Comparison of ENCODE assay signal across 8 mouse cellular contexts in the genomic region with DNA sequence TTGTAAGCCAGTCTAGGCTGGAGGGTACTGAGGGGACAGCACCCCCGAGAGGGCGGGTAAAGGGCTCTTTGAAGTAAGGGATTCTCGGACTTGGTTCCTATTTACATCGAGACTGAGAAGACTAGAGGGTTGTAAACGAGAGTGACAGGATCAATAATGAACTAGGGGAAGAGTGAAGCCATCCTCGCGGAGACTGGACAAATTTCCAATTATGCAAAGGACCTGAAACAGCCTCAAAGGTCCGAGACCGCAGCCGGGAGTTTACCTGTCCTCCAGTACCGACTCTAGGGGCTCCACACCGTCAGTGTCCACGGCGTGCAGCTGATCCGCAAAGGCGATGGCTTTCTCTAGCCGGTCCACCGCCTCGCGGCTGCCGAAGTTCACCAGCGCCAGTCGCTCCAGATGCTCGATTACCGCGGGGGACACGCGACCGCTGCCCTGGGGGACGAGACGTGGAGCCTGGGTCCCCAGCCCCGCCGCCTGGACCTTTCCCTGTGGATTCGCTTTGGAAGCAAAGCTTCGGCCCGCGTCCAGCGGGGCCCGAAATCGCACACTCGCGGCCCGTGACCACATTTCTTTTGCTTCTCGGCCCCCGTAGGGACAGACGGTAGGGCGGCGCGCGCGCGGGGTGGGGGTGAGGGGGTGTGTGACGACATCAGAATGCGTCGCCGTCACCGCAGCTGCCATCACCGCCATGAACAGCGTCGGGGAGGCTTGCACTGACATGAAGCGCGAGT. TPM values are rescaled to one million over a fixed set of nuclear protein-coding genes. Genes with fewer than 3 reads are reported as not detected.
DNase-seq lines count a peak whose midpoint lies in the region; ATAC-seq lines count a peak whose summit lies in the region.

A gene (minus strand): TSS at position 602 of the 737 bp plus-strand sequence.
A gene (plus strand): TSS at position 649 of the 737 bp plus-strand sequence.

- peak; percentile 77 for ATAC-seq in frontal cortex, adult (ENCODE audit: low TSS enrichment)
- ATAC-seq in hematopoietic stem cell, adult 5-6 weeks (replicated peaks in 1 of 2; ENCODE audit: insufficient read depth in 1 of 2, low FRiP score in 2 of 2, low TSS enrichment in 1 of 2, low read depth in 1 of 2, poor library complexity in 2 of 2, severe bottlenecking in 2 of 2) = peak; percentile 93 to 94
- ATAC-seq in lung, embryonic 16.5 days (ENCODE audit: low read depth) = peak; percentile 97

- H3K36me3 ChIP-seq in lung, embryonic 16.5 days (ENCODE audit: control insufficient read depth, insufficient read depth, low read length) = peaks cover 29% of the 10 kb centered on the region

- no peaks in the 10 kb centered on the region for H3K9me3 ChIP-seq in lung, embryonic 16.5 days (ENCODE audit: control insufficient read depth, low read length)

- DNase-seq in MN1 (ENCODE audit: low spot score) = peak; percentile 89
- peak; percentile 87 for DNase-seq in cerebellum, adult 9-10 months
- DNase-seq in layer of hippocampus, adult 9-11 months = peak; percentile 82
- DNase-seq in ovary, postnatal 10 days (ENCODE audit: low spot score) = peak; percentile 81
- peak; percentile 90 for DNase-seq in thymus, postnatal 0 days (ENCODE audit: low spot score)

- H3K27me3 ChIP-seq in lung, embryonic 16.5 days (ENCODE audit: control insufficient read depth, insufficient read depth, low read depth, low read length) = no peaks in the 10 kb centered on the region

- H3K4me3 ChIP-seq in lung, embryonic 16.5 days (ENCODE audit: low read length) = peak within 1 kb of the TSS; percentile 78

- H3K4me2 ChIP-seq in lung, embryonic 16.5 days (ENCODE audit: low read depth, low read length) = peak within 1 kb of the TSS; percentile 76

- peak within 1 kb of the TSS; percentile 96 for H3K9ac ChIP-seq in lung, embryonic 16.5 days (ENCODE audit: low read length)

- under 1% methylated on average over 62 of the region's 62 CpGs for WGBS in lung, embryonic 16.5 days

- peaks cover 12% of the 10 kb centered on the region for H3K4me1 ChIP-seq in lung, embryonic 16.5 days (replicated peaks; ENCODE audit: control insufficient read depth, insufficient read depth, low read length)

- peak within 1 kb of the TSS; percentile 76 for H3K27ac ChIP-seq in lung, embryonic 16.5 days (ENCODE audit: low read length)

RNA-seq across cellular contexts. Expression of the first gene that starts in this region (rescaled TPM):
- 14.1 and 14.3 TPM in 2 replicates for total RNA-seq in hematopoietic stem cell, adult 5-6 weeks (2017)
- polyA plus RNA-seq in lung, embryonic 16.5 days (2015; fragmentation: Nextera tagmentation; extraction: Ambion mirVana) = 25.5 and 27.5 TPM in 2 replicates
- polyA plus RNA-seq in thymus, postnatal 0 days (2015; fragmentation: Nextera tagmentation; extraction: Ambion mirVana) = 11.6 and 12.5 TPM in 2 replicates

RNA-seq across cellular contexts. Expression of the second gene that starts in this region (rescaled TPM):
- total RNA-seq in hematopoietic stem cell, adult 5-6 weeks (2017) = 8.6 and 9.6 TPM in 2 replicates
- polyA plus RNA-seq in lung, embryonic 16.5 days (2015; fragmentation: Nextera tagmentation; extraction: Ambion mirVana) = 59.2 and 61.4 TPM in 2 replicates
- polyA plus RNA-seq in thymus, postnatal 0 days (2015; fragmentation: Nextera tagmentation; extraction: Ambion mirVana) = 64.6 and 65.2 TPM in 2 replicates

Comparison
In these comparisons a context has a peak if more than half of its experiments do, and no peak if none do; other contexts are left out.
1. Peak in every context shown above with its lines: DNase-seq, ATAC-seq, H3K4me3 ChIP-seq and H3K27ac ChIP-seq.